ENCODE assay signal across 11 mouse cellular contexts in the genomic region with DNA sequence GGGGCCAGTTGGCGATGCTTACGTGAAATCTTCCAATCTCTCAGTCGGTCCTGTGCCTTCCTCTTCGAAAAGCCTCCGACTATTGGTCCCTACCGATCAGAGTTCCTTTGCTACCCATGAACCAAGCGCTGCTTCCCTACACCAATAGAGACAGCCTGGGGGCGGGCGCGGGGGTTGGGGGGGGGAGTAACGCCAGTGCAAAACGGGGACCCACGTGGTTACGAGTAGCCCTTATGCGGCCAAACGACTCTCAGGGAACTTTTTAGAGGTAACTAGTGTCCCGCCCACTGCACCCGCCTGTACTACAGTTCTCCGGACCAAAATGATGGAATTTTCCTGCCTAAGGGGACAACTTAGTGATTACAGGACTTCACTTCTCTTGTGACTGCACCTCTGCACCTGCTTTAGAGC. TPM values are rescaled to one million over a fixed set of nuclear protein-coding genes. Genes with fewer than 3 reads are reported as not detected.
DNase-seq lines count a peak whose midpoint lies in the region; ATAC-seq and TF ChIP-seq lines count a peak whose summit lies in the region.
"Had no signal": no experiment of that assay in that cellular context is flagged by ENCODE, and none has a peak within 500 bp of the region (broad histone marks: within the 10 kb centered on the region; RNA-seq: fewer than 3 reads in every experiment).

No protein-coding gene starts in this region.

- H3K4me1 ChIP-seq in lung, embryonic 15.5 days: peaks cover 14% of the 10 kb centered on the region
- H3K4me1 ChIP-seq in forebrain, postnatal 0 days (ENCODE audit: insufficient read depth): no peaks in the 10 kb centered on the region
- H3K4me1 ChIP-seq in limb, embryonic 11.5 days (ENCODE audit: control insufficient read depth, insufficient read depth, low read length): peaks cover 12% of the 10 kb centered on the region; the same call in 1 of the 2 replicates

- H3K27me3 ChIP-seq in lung, embryonic 15.5 days: peaks cover 99% of the 10 kb centered on the region
- peaks cover 83% of the 10 kb centered on the region for H3K27me3 ChIP-seq in forebrain, postnatal 0 days (ENCODE audit: insufficient read depth, low read length)
- peaks cover 30% of the 10 kb centered on the region for H3K27me3 ChIP-seq in limb, embryonic 11.5 days (ENCODE audit: control insufficient read depth, insufficient read depth, low read length)

- TF ChIP-seq CTCF in forebrain, postnatal 0 days (IDR thresholded peaks at IDR 0.05; ENCODE audit: low read depth): no peak

- DNase-seq in lung, postnatal 36 days: no peak
- DNase-seq in forebrain, postnatal 0 days: no peak
- peak; percentile 77 for DNase-seq in limb, embryonic 11.5 days (ENCODE audit: low spot score)
- DNase-seq in skeletal muscle tissue, adult 2 months (ENCODE audit: low read depth, low spot score): peak; percentile 4
- no peak for DNase-seq in cerebellum, postnatal 36 days
- DNase-seq in adipocyte (ENCODE audit: low spot score): no peak
- no peak for DNase-seq in thymus, adult 18-20 months

- 1% methylated on average over 19 of the region's 19 CpGs for WGBS in lung, embryonic 15.5 days
- 1% methylated on average over 19 of the region's 19 CpGs for WGBS in forebrain, postnatal 0 days
- 1% methylated on average over 19 of the region's 19 CpGs for WGBS in limb, embryonic 11.5 days

- peak overlapping the region; percentile 46 for H3K4me2 ChIP-seq in lung, embryonic 15.5 days
- peak overlapping the region; percentile 13; the same call in 1 of the 2 replicates for H3K4me2 ChIP-seq in forebrain, postnatal 0 days (ENCODE audit: low read depth)
- H3K4me2 ChIP-seq in limb, embryonic 11.5 days (ENCODE audit: low read depth, severe bottlenecking): peak overlapping the region; percentile 57

- H3K9me3 ChIP-seq in lung, embryonic 15.5 days: no peaks in the 10 kb centered on the region
- 0 out of 2 replicates have a peak, but pooled peaks cover 5% of the 10 kb centered on the region for H3K9me3 ChIP-seq in forebrain, postnatal 0 days (ENCODE audit: low read length)
- H3K9me3 ChIP-seq in limb, embryonic 11.5 days (ENCODE audit: control insufficient read depth, low read length): no peaks in the 10 kb centered on the region

- H3K4me3 ChIP-seq in lung, embryonic 15.5 days: peak overlapping the region; percentile 22
- H3K4me3 ChIP-seq in forebrain, postnatal 0 days (ENCODE audit: low read depth, low read length): no peak overlapping the region
- H3K4me3 ChIP-seq in limb, embryonic 11.5 days (ENCODE audit: low read depth, low read length): peak overlapping the region; percentile 85

- no peak overlapping the region for H3K9ac ChIP-seq in lung, embryonic 15.5 days
- H3K9ac ChIP-seq in forebrain, postnatal 0 days: no peak overlapping the region
- H3K9ac ChIP-seq in limb, embryonic 11.5 days (ENCODE audit: low read length): peak overlapping the region; percentile 84

- no peak overlapping the region for H3K27ac ChIP-seq in lung, embryonic 15.5 days
- no peak overlapping the region for H3K27ac ChIP-seq in forebrain, postnatal 0 days (ENCODE audit: low read depth, low read length)
- H3K27ac ChIP-seq in limb, embryonic 11.5 days (replicated peaks; ENCODE audit: low read depth, low read length): peak overlapping the region; percentile 88
- H3K27ac ChIP-seq: macrophage had no signal

- ATAC-seq in lung, embryonic 15.5 days (ENCODE audit: borderline replicate concordance, extremely low read depth, low FRiP score, low TSS enrichment): no peak
- no peak for ATAC-seq in forebrain, postnatal 0 days
- ATAC-seq in limb, embryonic 11.5 days (ENCODE audit: insufficient number of reproducible peaks, low FRiP score, low TSS enrichment, low read depth): peak; percentile 80

- no peaks in the 10 kb centered on the region for H3K36me3 ChIP-seq in lung, embryonic 15.5 days
- H3K36me3 ChIP-seq in forebrain, postnatal 0 days (ENCODE audit: insufficient read depth): no peaks in the 10 kb centered on the region
- no peaks in the 10 kb centered on the region; the same call in 1 of the 2 replicates for H3K36me3 ChIP-seq in limb, embryonic 11.5 days (ENCODE audit: control insufficient read depth, insufficient read depth, low read length)

RNA-seq across cellular contexts. Expression of gene Hand2, which starts 8.2 kb away (rescaled TPM):
- polyA plus RNA-seq in lung, embryonic 15.5 days (2015; fragmentation: Nextera tagmentation; extraction: Ambion mirVana): 0.35 and 0.84 TPM in 2 replicates
- total RNA-seq in forebrain, postnatal 0 days (2014; rRNA removed): not detected in 2 replicates
- not detected in 2 replicates for polyA plus RNA-seq in forebrain, postnatal 0 days (2015; fragmentation: Nextera tagmentation; extraction: Ambion mirVana)
- 27.3 and 30.3 TPM in 2 replicates for polyA plus RNA-seq in limb, embryonic 11.5 days (2014; fragmentation: Nextera tagmentation; extraction: Ambion mirVana)
- total RNA-seq: hematopoietic stem cell, adult 5-6 weeks; MEL had no signal
- polyA plus RNA-seq: macrophage had no signal

Comparison
In these comparisons a context has a peak if more than half of its experiments do, and no peak if none do; other contexts are left out.
1. DNase-seq: peak in limb, embryonic 11.5 days (single experiment) and skeletal muscle tissue, adult 2 months (single experiment); none in lung, postnatal 36 days (single experiment), forebrain, postnatal 0 days (single experiment), cerebellum, postnatal 36 days (0 of 2), adipocyte (single experiment) and thymus, adult 18-20 months (0 of 2).
2. RNA of gene Hand2, which starts 8.2 kb away (polyA plus RNA-seq): 27.3 to 30.3 TPM in limb, embryonic 11.5 days; 0.35 to 0.84 TPM in lung, embryonic 15.5 days and not detected in forebrain, postnatal 0 days; every median in the first group is over 10 times any median in the second.
3. Peak in every context shown above with its lines, with median percentiles within 50 percentile points of each other: H3K4me2 ChIP-seq.